Mouse (Mus musculus) midbrain, embryonic 12.5 days (tissue): ENCODE measurements around the gene Lcmt1. TPM values are rescaled to one million over a fixed set of nuclear protein-coding genes. Genes with fewer than 3 reads are reported as not detected.

Source experiments
- ATAC-seq: fragments of 200-750 bp; cut with Nextera tagmentation; 2 replicates; pipeline ENCODE4 v1.8.0; 2017; ENCODE audit warnings: low read depth, moderate TSS enrichment, moderate library complexity; ENCODE audit not compliant: low FRiP score
- H3K27ac ChIP-seq: fragments of 300-500 bp; sonication (generic); replicated peaks from 2 replicates; pipeline ENCODE4 v1.5.1; 2016; ENCODE audit warnings: mild to moderate bottlenecking
- H3K27me3 ChIP-seq: fragments of 300-500 bp; sonication (generic); 2 replicates; pipeline ENCODE4 v1.6.1; 2016; ENCODE audit warnings: mild to moderate bottlenecking
- H3K36me3 ChIP-seq: fragments of 300-500 bp; sonication (generic); 2 replicates; pipeline ENCODE4 v1.6.1; 2016
- H3K4me1 ChIP-seq: fragments of 300-500 bp; sonication (generic); 2 replicates; pipeline ENCODE4 v1.6.1; 2016
- H3K4me2 ChIP-seq: fragments of 300-500 bp; sonication (generic); replicated peaks from 2 replicates; pipeline ENCODE4 v1.6.1; 2016; ENCODE audit warnings: mild to moderate bottlenecking, moderate library complexity
- H3K4me3 ChIP-seq: fragments of 300-500 bp; sonication (generic); 2 replicates; pipeline ENCODE4 v1.5.1; 2016; ENCODE audit warnings: mild to moderate bottlenecking
- H3K9ac ChIP-seq: fragments of 300-500 bp; sonication (generic); replicated peaks from 2 replicates; pipeline ENCODE4 v1.6.1; 2016; ENCODE audit warnings: mild to moderate bottlenecking, moderate library complexity
- H3K9me3 ChIP-seq: fragments of 300-500 bp; sonication (generic); 2 replicates; pipeline ENCODE4 v1.6.1; 2016; ENCODE audit warnings: mild to moderate bottlenecking
- WGBS: fragments of 180-500 bp; shearing (Covaris S2); methylation state at CpG from one replicate; pipeline ENCODE4 v1.1.7; 2016; 5-methylcytosine and 5-hydroxymethylcytosine counted together
- polyA plus RNA-seq: library from polyadenylated mRNA; unstranded; fragments of >200 nt; fragmentation: Nextera tagmentation; extraction: Ambion mirVana; gene quantifications from 2 replicates; pipeline ENCODE4 v1.2.1, GENCODE M21; 2016

The Lcmt1 gene
- polyA plus RNA-seq, 1 experiment from 2014 or later = 62.3 TPM

DNA sequence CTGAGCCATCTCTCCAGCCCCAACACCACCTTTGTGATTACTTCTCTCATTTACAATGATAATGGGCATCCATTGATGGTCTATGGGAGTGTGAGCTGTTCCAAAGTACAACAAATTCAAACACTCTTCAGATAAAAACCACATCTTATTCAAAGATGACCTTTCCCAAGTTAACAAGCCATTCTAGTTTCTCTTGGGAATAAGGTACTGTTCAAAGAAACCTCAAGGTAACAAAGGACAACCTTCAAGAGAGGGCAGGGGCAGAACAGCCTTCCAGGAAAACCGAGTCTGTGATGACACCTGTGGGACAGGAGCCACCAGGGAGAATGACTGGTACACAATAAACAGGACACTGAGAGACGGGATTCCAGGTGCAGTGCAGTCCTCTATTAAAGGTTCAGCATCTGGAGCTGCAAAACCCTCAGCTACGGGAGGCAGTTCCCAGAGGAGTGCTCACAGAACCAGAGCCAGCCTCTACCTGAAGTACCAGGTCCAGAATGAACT, 24.5 kb upstream of the Lcmt1 start:
- Histone ChIP-seq H3K9ac (no peak overlapping the region), H3K4me1 (peaks cover 32% of the 10 kb centered on the region), H3K9me3 (no peaks in the 10 kb centered on the region), H3K4me3 (no peak overlapping the region), H3K4me2 (no peak overlapping the region), H3K27ac (no peak overlapping the region), H3K36me3 (no peaks in the 10 kb centered on the region), H3K27me3 (no peaks in the 10 kb centered on the region)
- WGBS = 78% methylated on average over 3 of the region's 3 CpGs
- no peak for ATAC-seq

GRCm38 (mm10) chr7:123346631-123347290, 22.8 kb upstream of the Lcmt1 start:
- WGBS = 88% methylated on average over 7 of the region's 7 CpGs
- no peaks in the 10 kb centered on the region for H3K9me3 ChIP-seq
- no peak overlapping the region for H3K4me2 ChIP-seq
- H3K36me3 ChIP-seq = no peaks in the 10 kb centered on the region
- no peak overlapping the region for H3K4me3 ChIP-seq
- no peak overlapping the region for H3K9ac ChIP-seq
- no peak overlapping the region for H3K27ac ChIP-seq
- no peaks in the 10 kb centered on the region for H3K27me3 ChIP-seq
- peaks cover 22% of the 10 kb centered on the region for H3K4me1 ChIP-seq
- no peak for ATAC-seq

DNA sequence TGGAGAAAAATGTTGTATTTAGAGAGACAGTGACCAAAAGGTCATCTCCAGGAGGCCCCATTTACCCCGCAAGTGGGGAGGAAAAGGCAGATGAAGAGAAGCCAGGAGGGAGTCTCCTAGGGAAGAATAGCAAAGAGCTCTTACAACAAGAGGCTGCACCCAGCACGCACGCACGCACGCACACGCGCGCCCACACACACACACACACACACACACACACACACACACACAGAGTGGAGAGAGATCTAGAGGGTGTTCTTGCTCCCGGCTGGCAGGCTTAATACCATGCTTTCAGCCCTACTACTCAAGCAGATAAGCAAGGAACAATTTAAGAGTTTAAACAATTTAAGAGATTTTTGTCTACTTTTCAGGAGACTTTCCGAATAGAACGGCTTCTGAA, 19.8 kb upstream of the Lcmt1 start:
- 61% methylated on average over 11 of the region's 11 CpGs for WGBS
- Histone ChIP-seq H3K9ac (no peak overlapping the region), H3K4me2 (no peak overlapping the region), H3K36me3 (no peaks in the 10 kb centered on the region), H3K4me1 (peaks cover 9% of the 10 kb centered on the region; the same call in 1 of the 2 replicates), H3K9me3 (no peaks in the 10 kb centered on the region), H3K4me3 (no peak overlapping the region), H3K27me3 (no peaks in the 10 kb centered on the region), H3K27ac (no peak overlapping the region)
- ATAC-seq = no peak

- Histone ChIP-seq H3K4me1 (peaks cover 9% of the 10 kb centered on the region; the same call in 1 of the 2 replicates), H3K27ac (no peak overlapping the region), H3K4me2 (no peak overlapping the region), H3K4me3 (no peak overlapping the region), H3K27me3 (no peaks in the 10 kb centered on the region), H3K9me3 (no peaks in the 10 kb centered on the region), H3K9ac (no peak overlapping the region), H3K36me3 (no peaks in the 10 kb centered on the region)
- WGBS = 73% methylated on average over 2 of the region's 2 CpGs
- ATAC-seq = no peak
These were observed 19.3 kb upstream of the Lcmt1 start for GRCm38 (mm10) chr7:123350243-123350642.

- H3K9ac ChIP-seq = no peak overlapping the region
- no peaks in the 10 kb centered on the region for H3K36me3 ChIP-seq
- H3K27ac ChIP-seq = no peak overlapping the region
- H3K27me3 ChIP-seq = no peaks in the 10 kb centered on the region
- H3K9me3 ChIP-seq = no peaks in the 10 kb centered on the region
- peaks cover 9% of the 10 kb centered on the region; the same call in 1 of the 2 replicates for H3K4me1 ChIP-seq
- no peak overlapping the region for H3K4me3 ChIP-seq
- no peak overlapping the region for H3K4me2 ChIP-seq
- no peak for ATAC-seq
- WGBS = 98% methylated on average over 4 of the region's 4 CpGs
These were observed 16.5 kb upstream of the Lcmt1 start for GRCm38 (mm10) chr7:123353081-123353480.

- 84% methylated on average over 5 of the region's 5 CpGs for WGBS
These were observed 15.7 kb upstream of the Lcmt1 start for GRCm38 (mm10) chr7:123353879-123354278.

GRCm38 (mm10) chr7:123354392-123354791, 15.2 kb upstream of the Lcmt1 start:
- H3K9ac ChIP-seq = no peak overlapping the region
- ATAC-seq = no peak
- 88% methylated on average over 5 of the region's 5 CpGs for WGBS
- H3K36me3 ChIP-seq = no peaks in the 10 kb centered on the region
- no peak overlapping the region for H3K4me3 ChIP-seq
- H3K27ac ChIP-seq = no peak overlapping the region
- no peaks in the 10 kb centered on the region for H3K27me3 ChIP-seq
- no peak overlapping the region for H3K4me2 ChIP-seq
- H3K4me1 ChIP-seq = peaks cover 13% of the 10 kb centered on the region
- no peaks in the 10 kb centered on the region for H3K9me3 ChIP-seq

More at GRCm38 (mm10) chr7:123353879-123354278, 15.7 kb upstream of the Lcmt1 start:
- Histone ChIP-seq H3K4me3 (no peak overlapping the region), H3K27me3 (no peaks in the 10 kb centered on the region), H3K4me1 (peaks cover 9% of the 10 kb centered on the region; the same call in 1 of the 2 replicates), H3K9me3 (no peaks in the 10 kb centered on the region), H3K4me2 (no peak overlapping the region), H3K9ac (no peak overlapping the region), H3K27ac (no peak overlapping the region), H3K36me3 (no peaks in the 10 kb centered on the region)
- ATAC-seq = no peak

DNA sequence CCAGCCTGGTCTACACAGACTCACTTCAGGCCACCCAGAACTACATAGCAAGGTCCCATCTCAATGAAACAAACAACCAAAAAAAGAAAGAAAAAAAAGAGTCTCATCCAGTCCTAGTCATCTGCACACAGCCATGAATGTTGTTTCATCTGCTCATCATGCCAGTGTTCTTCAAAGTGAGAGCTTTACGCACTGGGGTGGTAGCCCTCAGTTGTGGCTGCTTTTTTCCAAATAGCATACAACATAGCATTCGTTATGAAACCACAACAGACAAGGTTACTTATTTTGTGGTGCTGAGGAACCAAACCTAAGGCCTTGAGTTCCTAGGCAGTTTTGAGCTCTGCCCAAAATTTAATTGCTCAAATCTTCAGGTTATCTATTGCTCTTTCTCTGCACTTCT, 14.7 kb upstream of the Lcmt1 start:
- Histone ChIP-seq H3K9me3 (no peaks in the 10 kb centered on the region), H3K4me3 (no peak overlapping the region), H3K36me3 (no peaks in the 10 kb centered on the region), H3K4me2 (no peak overlapping the region), H3K9ac (no peak overlapping the region), H3K27ac (no peak overlapping the region), H3K4me1 (peaks cover 10% of the 10 kb centered on the region), H3K27me3 (no peaks in the 10 kb centered on the region)
- 98% methylated on average over 2 of the region's 2 CpGs for WGBS
- ATAC-seq = no peak

GRCm38 (mm10) chr7:123356158-123356557, 13.4 kb upstream of the Lcmt1 start:
- 88% methylated on average over 3 of the region's 3 CpGs for WGBS
- Histone ChIP-seq H3K27me3 (no peaks in the 10 kb centered on the region), H3K27ac (no peak overlapping the region), H3K9me3 (no peaks in the 10 kb centered on the region), H3K4me1 (peaks cover 4% of the 10 kb centered on the region), H3K36me3 (no peaks in the 10 kb centered on the region), H3K9ac (no peak overlapping the region), H3K4me3 (no peak overlapping the region), H3K4me2 (no peak overlapping the region)
- ATAC-seq = no peak

DNA sequence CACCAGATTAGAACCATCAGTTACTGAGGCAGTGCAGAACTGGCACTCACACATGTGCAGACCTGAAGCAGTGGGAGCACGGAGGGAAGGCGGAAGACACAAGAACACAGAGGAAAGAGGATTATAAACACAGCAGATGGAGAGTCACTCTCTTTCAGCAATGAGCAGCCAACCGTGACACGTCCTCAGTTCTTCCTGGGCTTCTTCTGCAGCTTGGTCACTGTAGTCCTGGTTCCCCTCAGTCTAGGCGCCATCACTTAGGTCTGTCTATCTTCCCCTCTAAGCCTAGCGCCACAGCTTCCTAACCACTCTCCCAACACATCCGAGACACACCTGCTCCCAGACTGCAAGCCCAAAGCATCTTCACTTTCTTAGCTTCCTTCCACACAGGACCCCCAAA, 10.5 kb upstream of the Lcmt1 start:
- Histone ChIP-seq H3K36me3 (no peaks in the 10 kb centered on the region), H3K4me2 (no peak overlapping the region), H3K9me3 (no peaks in the 10 kb centered on the region), H3K27ac (no peak overlapping the region), H3K27me3 (no peaks in the 10 kb centered on the region), H3K9ac (no peak overlapping the region), H3K4me3 (no peak overlapping the region), H3K4me1 (peaks cover 4% of the 10 kb centered on the region)
- WGBS = 50% methylated on average over 7 of the region's 7 CpGs
- 0 out of 2 replicates have a peak, but pooled peaks have one; percentile 41 for ATAC-seq

DNA sequence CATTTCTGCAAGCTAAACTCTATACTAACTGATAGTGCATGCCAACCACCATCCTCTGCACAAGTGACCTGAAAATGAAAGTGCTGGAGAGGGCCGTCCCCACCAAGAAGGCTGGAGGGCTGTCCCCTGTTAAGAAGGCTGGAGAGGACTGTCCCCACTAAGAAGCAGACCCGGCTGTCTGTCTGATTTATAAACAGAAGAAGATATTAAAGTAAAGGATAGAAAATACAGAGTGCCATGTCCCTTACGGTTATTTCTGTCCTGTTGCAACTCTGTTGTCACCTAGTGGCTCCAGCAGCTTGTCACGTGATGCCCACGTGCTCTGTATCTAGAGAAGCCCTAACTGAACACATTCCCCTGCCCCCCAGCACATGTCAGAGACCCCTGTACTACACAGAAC, 9.4 kb upstream of the Lcmt1 start:
- no peaks in the 10 kb centered on the region for H3K9me3 ChIP-seq
- no peak overlapping the region for H3K9ac ChIP-seq
- H3K4me2 ChIP-seq = no peak overlapping the region
- H3K27ac ChIP-seq = no peak overlapping the region
- H3K27me3 ChIP-seq = no peaks in the 10 kb centered on the region
- peaks cover 4% of the 10 kb centered on the region for H3K4me1 ChIP-seq
- 89% methylated on average over 5 of the region's 5 CpGs for WGBS
- H3K4me3 ChIP-seq = no peak overlapping the region
- no peaks in the 10 kb centered on the region for H3K36me3 ChIP-seq
- no peak for ATAC-seq

GRCm38 (mm10) chr7:123361229-123361980, 8.2 kb upstream of the Lcmt1 start:
- H3K9me3 ChIP-seq = no peaks in the 10 kb centered on the region
- ATAC-seq = no peak
- H3K36me3 ChIP-seq = no peaks in the 10 kb centered on the region
- WGBS = 92% methylated on average over 7 of the region's 7 CpGs
- H3K27me3 ChIP-seq = no peaks in the 10 kb centered on the region
- no peak overlapping the region for H3K9ac ChIP-seq
- peaks cover 6% of the 10 kb centered on the region for H3K4me1 ChIP-seq
- H3K4me2 ChIP-seq = no peak overlapping the region
- H3K4me3 ChIP-seq = no peak overlapping the region
- H3K27ac ChIP-seq = no peak overlapping the region
